Mouse (Mus musculus): ENCODE results near the gene Lrrc36.

Gene Lrrc36

GRCm38 (mm10) chr8:105466700-105467291, 53.4 kb downstream of the Lrrc36 start:
- peak; percentile 65 for DNase-seq (ENCODE audit: low spot score)

- no peak for DNase-seq (ENCODE audit: low spot score)
Measured at GRCm38 (mm10) chr8:105467396-105467985, 54.1 kb downstream of the Lrrc36 start.

DNA sequence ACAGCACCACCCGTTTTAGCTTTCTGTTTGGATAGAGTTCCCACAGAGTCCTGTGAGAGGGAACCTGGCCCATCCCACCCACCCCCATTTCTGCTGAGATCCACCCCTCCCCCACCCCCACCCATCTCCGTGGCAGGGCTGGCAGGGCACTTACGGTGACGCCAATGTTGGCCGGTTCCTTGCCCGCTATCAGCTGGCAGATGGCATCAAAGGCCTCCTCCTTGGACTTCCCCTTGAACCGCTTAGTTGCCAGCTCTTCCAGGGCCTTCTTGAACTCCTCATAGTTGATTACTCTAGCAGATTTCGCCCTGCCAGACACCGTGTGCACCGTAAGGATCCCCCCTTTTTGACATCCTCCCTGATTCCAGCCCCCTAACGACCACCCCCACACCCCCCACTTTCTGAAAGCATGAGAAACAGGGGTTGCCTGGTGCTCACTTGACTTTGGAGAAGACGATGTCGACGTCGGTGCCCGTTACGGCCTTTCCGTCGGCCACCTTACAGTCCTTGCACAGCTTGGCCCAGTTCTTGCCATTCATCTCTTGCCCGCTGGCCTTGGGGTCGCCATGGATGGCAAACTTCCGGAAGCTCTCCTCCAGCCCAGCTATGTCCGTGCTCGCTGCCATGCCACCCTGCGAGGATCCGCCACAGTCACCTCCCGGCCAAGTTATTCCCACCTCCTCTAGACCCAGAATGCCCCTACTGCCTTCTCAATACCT, 54.8 kb downstream of the Lrrc36 start:
- DNase-seq (ENCODE audit: low spot score) = peak; percentile 53

- DNase-seq (ENCODE audit: low spot score) = peak; percentile 80
Measured at GRCm38 (mm10) chr8:105469041-105469695, 55.8 kb downstream of the Lrrc36 start.

DNA sequence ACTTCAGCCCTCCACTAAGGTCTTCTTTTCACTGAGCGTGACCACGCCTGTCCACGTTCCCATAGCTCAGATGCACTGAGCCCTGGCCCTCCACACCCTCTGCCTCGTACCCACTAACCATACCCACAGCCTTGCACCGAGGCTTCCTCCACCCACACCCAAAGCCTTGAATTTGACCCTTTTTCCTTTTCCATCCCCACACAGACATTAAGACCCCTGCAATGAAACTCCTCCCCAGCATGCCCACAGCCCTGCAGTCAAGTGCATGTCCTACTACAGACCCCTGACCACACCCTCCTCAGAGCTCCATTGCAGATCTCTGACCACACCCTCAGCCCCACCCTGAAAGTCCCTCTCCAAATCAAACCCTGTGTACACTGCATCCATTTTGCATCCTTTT, 56.4 kb downstream of the Lrrc36 start:
- DNase-seq (ENCODE audit: low spot score) = no peak

DNA sequence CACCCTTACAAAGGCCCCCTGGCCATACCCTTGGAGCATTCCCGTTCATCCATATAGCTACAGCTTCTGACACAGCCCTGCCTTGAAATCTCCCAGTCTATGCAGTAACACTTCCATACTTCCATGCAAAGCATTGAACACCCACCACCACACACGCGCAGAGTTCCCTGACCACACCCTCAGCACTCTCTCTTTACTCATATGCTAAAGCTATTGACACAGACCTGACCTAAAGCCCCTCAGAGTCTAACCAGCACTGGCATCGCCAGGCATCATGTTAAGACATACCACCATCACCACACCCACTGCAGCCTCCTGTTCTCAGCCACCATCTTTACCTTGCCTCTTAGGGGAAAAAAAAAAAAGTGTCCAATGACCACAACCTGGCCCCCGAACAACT, 56.9 kb downstream of the Lrrc36 start:
- DNase-seq (ENCODE audit: low spot score) = no peak

DNA sequence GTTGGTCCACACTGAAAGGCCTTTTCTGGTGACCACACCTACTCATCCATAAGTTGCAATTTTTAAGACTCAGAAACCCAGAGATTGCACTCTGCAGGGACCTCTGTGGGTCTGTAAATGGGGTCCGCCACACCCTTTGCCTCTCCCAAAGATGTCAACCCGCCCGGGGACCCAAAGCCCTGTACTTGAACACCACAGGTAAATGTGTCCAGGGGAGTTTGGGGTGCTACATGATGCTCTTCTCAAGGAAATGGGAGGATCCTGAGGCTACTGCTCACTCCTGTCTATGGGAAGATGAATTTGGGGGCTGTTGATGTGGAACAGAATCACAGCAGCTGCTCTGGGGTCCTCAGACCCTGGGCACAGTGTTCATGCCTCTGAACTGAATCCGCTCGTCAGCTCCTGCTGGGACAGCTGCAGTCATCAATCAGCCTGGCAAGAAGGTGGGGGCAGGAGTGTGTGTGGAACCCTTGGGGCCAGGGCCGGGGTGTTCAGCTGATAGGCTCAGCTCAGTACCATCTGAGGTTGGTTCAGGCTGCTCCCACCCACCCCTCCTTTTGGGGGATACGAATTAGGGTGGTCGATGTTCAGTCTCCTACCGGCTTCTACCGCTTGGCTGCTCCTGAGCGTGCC, 57.4 kb downstream of the Lrrc36 start:
- no peak for DNase-seq (ENCODE audit: low spot score)

DNA sequence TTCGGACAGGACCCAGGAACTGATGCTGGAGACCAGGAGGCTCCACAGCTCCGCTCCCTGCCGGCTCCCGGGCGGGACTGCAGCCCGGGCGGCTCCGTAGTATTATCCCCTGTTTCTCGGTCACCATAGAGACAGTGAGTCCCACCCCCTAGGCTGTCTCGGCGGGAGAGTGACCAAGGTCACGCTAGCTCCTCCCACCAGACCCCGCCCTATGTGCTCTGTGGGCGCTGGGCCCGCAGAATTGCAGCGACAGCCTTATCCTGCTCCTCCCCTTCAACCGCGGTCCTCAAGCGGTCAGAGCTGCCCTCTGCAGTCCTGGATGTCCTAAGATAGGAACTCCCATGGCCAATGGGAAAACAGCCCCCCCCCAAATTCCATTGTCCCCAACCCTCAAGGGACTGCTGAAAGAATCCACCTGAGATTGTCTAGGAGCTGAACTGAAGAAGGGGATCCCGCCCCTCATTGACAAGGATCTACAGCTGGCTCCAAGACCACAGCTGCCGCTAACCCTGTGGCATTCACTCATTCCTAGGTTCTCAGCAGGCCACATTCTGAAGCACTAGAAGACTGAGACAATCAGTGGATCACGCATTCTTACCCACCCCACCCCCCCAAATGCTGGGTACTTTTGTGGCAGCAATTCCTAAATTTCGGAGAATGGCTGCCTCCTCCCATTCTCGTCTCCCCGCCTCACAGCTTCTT, 58.1 kb downstream of the Lrrc36 start, which contains the start of gene Tppp3:
Gene Tppp3, minus strand, starts transcription at position 213 of the 702 bp plus-strand sequence.
- DNase-seq (ENCODE audit: low spot score) = peak; percentile 96

DNA sequence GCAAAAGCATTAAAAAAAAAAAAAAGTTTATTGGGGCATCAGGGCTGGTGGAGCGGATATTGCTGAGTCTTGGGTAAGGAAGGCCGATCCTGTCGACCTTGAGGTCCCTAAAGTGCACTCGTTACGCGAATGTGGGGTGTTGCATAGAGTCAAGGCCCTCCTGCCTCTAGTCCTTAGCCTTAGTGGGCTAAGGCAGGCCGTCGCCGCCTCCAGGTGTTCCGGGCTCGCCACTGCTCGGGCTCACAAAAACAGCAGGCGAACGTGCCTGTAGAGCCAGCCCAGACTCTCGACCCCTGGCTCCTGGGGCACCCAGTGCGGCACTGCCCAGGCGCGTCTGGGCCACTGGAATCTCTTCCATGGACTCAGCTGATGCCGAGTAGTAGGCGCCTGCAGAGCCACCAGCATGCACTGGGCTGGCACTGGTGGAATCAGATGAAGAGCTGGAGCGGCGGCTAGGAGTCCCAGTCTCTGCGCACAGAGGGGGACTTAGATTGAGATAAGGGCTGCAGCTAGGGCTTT, 59.1 kb downstream of the Lrrc36 start:
- peak; percentile 52 for DNase-seq (ENCODE audit: low spot score)

- DNase-seq (ENCODE audit: low spot score) = no peak
Measured at GRCm38 (mm10) chr8:105472983-105473382, 59.6 kb downstream of the Lrrc36 start.

GRCm38 (mm10) chr8:105473816-105474606, 60.6 kb downstream of the Lrrc36 start:
- DNase-seq (ENCODE audit: low spot score) = peak; percentile 46

GRCm38 (mm10) chr8:105474680-105475079, 61.3 kb downstream of the Lrrc36 start:
- DNase-seq (ENCODE audit: low spot score) = no peak

DNA sequence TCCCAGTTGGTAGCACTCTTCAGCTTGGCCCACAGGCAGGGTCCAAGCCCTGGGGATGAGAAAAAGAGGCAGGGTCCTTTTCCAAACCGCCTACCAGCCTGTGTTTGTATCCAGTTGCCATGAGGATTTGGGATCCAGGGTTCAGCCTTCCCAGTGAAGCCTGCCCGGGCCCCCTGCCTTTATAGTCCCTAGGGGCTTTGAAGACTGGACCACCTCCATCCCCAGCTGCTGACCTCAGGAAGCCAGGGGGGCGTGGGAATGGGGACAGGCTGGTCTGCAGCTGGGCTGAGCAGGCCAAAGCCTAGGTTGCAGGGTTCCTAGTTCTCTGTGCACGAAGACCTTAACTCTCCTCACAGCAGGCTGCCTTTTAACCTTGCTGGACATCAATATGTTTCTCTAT, 61.9 kb downstream of the Lrrc36 start:
- DNase-seq (ENCODE audit: low spot score) = peak; percentile 69

GRCm38 (mm10) chr8:105475742-105476141, 62.4 kb downstream of the Lrrc36 start:
- DNase-seq (ENCODE audit: low spot score) = no peak

DNA sequence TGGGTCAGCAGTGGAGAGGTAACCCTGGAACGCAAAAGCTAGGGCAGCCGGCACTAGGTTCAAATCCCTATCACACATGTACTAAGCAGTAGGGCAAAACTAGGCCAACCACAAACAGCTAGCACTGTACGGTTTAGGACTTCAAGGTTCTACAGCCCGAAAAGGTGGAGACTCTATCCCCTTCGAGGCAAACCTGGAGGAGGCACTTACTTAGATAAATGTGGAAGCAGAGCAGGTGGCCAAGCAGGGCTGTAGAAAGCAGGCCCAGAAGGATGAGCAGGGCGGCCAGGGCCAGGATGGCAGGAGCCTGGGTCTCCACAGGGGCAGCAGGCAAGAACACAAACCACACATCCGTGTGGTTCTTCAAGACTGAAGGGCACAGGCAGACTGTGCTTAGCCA, 62.8 kb downstream of the Lrrc36 start:
- no peak for DNase-seq (ENCODE audit: low spot score)

DNA sequence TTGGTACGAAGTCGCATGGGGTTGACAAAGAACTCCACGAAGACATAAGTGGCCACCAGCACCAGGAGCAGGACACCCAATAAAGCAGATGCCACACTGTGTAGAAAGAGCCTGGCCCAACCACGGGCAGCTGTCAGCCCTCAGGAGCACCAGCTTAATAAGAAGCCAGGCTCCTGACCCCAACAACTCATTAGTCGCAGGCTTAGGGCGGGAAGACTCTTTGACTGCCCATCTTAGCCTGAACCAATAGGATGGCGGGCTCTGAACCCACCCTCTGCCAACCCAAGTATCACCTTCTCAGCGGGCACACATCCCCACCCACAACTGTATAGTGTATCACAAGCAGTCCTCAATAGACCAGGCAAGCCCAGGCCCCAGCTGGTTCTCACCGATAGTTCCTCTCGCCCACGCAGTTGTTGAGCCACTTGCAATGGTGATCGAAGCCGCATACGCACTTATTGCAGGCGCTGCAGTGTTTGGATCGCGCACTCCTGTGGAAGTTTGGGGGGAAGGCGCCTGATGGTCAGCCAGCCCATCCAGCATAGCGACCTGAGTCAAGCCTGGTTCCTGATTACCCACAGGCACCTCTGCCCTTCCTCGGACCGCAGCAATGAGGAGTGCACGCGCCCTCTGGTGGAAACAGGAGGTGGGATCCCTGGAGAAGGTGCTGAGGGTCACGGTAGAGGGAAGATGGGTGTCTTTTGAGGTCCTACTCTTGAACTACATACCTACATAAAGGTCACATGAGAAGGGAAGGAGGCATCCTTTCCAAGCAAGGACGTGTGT, 63.5 kb downstream of the Lrrc36 start:
- peak; percentile 83 for DNase-seq (ENCODE audit: low spot score)

- no peak for DNase-seq (ENCODE audit: low spot score)
Measured at GRCm38 (mm10) chr8:105477792-105478191, 64.4 kb downstream of the Lrrc36 start.

DNA sequence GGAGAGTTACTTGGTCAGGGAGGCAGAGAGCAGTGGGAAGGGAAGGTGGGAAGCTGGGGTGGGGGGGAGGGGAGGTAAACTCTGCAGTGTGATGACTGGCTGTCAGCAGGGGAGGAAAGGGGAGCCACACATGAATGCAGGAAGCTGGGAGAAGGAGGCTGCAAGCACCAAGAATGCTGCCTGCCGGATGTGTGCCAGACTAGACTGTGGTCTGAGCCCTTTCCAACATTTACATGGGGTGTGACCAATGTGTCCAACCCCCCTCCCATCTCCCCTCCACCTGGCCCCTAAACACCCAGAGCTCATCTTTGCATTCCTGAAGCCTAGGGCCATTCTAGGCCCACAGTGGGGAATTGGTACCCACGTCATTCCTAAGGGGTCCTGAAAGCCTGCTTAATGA, 67.6 kb downstream of the Lrrc36 start:
- no peak for DNase-seq (ENCODE audit: low spot score)

- peak; percentile 75 for DNase-seq (ENCODE audit: low spot score)
Measured at GRCm38 (mm10) chr8:105481453-105481852, 68.1 kb downstream of the Lrrc36 start.

GRCm38 (mm10) chr8:105482123-105482522, 68.8 kb downstream of the Lrrc36 start:
- no peak for DNase-seq (ENCODE audit: low spot score)

Data from testis, postnatal 10 days (tissue).